Mouse (Mus musculus) spleen, adult 2 months (tissue): ENCODE data around the gene Agpat4.

ENCODE experiments used
- CTCF ChIP-seq: fragments of 200-500 bp; IDR thresholded peaks from 2 replicates; pipeline ENCODE4 v1.5.1; 2011; ENCODE audit warnings: mild to moderate bottlenecking, inconsistent platforms; ENCODE audit not compliant: insufficient read depth, insufficient read length, insufficient replicate concordance; ENCODE audit errors: extremely low read depth
- POLR2A ChIP-seq: fragments of 200-500 bp; IDR thresholded peaks from 2 replicates; pipeline ENCODE4 v1.6.1; 2011; ENCODE audit warnings: low read depth, low read length, inconsistent platforms

DNA sequence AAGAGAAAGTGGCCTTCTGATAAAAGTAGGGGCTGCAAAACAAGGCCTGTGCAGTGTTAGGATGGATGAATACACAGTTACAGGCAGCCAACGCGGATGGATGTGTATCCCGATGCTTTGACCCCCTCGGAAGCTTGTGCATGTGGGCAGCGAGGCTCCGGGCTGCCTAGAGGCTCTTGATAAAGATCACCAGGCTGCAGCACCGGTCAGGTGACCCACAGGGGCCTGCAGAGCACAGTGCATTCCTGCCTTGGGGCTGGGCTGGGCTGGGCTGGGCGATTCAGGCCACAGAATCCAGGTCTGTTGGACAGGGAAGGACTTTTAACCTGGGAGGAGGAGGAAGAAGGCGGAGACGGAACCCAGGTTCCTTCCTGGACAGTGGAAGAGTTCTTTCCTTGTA is 77.1 kb downstream of the Agpat4 start:
- no peak for TF ChIP-seq POLR2A
- TF ChIP-seq CTCF: no peak
